Mouse (Mus musculus) mouse trophoblast stem cell (cell line): ENCODE measurements around the gene Brpf3.
"Not testable (repeated sequence)": the region's sequence is repeated elsewhere in the genome, so short reads cannot be mapped to it uniquely, and the experiment has no call there.

Experiments
- in situ Hi-C, 2 experiments: fragments of 300-500 bp; cut with MseI, MboI; formaldehyde crosslinking; loops; 2 replicates in 1 of 2; 3 replicates in 1 of 2; pipeline ENCODE4 v1.15.1; 2025

Gene Brpf3

GRCm38 (mm10) chr17:28799291-28800160, 1.4 kb upstream of the Brpf3 start:
- in situ Hi-C loops: no loop called here

- in situ Hi-C loops: no loop called here
These were observed 614 bp upstream of the Brpf3 start for GRCm38 (mm10) chr17:28800281-28800670.

- in situ Hi-C loops: no loop called here
These were observed 650 bp downstream of the Brpf3 start for GRCm38 (mm10) chr17:28801474-28802005.

DNA sequence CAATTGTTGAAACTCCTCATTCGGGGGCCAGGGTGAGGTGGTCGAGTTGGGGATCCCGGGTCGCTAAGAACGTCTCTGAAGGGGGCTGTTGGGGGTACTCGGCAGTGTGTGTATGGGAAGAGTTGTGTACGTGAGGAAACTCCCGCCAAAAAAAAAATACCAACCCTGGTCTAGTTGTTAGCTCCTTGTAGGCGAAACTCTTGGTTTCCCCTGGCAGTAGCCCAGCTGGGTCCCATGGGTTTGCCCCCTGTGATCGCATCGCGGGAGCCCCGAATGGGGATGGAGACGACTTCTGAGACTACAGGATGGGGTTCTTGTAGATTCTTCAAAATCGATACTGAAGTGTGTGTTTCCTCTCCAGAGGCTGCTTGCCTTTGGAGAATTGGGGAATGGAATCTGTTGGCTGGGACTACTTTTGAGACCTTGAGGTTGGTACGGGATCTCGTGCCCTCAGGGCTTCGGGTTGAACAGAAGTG, 1.2 kb downstream of the Brpf3 start:
- in situ Hi-C loops: no loop called here

GRCm38 (mm10) chr17:28803316-28803715, 2.4 kb downstream of the Brpf3 start:
- in situ Hi-C loops: no loop called here

GRCm38 (mm10) chr17:28804973-28805372, 4.1 kb downstream of the Brpf3 start:
- in situ Hi-C loops: no loop called here

GRCm38 (mm10) chr17:28806770-28807169, 5.9 kb downstream of the Brpf3 start:
- in situ Hi-C loops: no loop called here

DNA sequence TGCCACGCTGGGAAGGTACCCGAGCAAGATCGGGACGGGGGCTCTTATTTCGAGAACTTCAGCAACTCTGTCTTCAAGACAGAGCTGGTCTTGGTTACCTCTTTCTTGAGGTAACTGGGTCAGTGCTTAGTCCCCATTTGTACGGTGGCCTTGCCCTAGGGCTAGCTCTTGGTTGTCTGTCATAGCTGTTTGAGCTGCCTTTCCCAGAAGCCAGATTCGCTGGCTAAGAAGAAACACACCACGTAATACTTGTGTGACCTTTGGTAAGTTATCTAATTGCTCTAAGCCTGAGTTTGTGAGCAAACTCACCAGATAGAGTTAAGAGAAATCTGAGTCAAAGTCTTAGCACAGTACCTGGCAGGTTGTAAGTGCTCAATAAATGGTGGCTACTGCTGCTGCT, 7.8 kb downstream of the Brpf3 start:
- in situ Hi-C loops: no loop called here

GRCm38 (mm10) chr17:28809175-28809831, 8.4 kb downstream of the Brpf3 start:
- in situ Hi-C loops: no loop called here

- in situ Hi-C loops: no loop called here
These were observed 11.5 kb downstream of the Brpf3 start for GRCm38 (mm10) chr17:28812345-28812744.

GRCm38 (mm10) chr17:28814529-28815097, 13.7 kb downstream of the Brpf3 start:
- in situ Hi-C loops: no loop called here

GRCm38 (mm10) chr17:28815384-28816004, 14.6 kb downstream of the Brpf3 start:
- in situ Hi-C loops: no loop called here

GRCm38 (mm10) chr17:28816326-28816725, 15.4 kb downstream of the Brpf3 start:
- in situ Hi-C loops: not testable (repeated sequence)

- in situ Hi-C loops: no loop called here
These were observed 16.3 kb downstream of the Brpf3 start for GRCm38 (mm10) chr17:28816875-28817811.

GRCm38 (mm10) chr17:28820189-28820588, 19.3 kb downstream of the Brpf3 start:
- in situ Hi-C loops: no loop called here

DNA sequence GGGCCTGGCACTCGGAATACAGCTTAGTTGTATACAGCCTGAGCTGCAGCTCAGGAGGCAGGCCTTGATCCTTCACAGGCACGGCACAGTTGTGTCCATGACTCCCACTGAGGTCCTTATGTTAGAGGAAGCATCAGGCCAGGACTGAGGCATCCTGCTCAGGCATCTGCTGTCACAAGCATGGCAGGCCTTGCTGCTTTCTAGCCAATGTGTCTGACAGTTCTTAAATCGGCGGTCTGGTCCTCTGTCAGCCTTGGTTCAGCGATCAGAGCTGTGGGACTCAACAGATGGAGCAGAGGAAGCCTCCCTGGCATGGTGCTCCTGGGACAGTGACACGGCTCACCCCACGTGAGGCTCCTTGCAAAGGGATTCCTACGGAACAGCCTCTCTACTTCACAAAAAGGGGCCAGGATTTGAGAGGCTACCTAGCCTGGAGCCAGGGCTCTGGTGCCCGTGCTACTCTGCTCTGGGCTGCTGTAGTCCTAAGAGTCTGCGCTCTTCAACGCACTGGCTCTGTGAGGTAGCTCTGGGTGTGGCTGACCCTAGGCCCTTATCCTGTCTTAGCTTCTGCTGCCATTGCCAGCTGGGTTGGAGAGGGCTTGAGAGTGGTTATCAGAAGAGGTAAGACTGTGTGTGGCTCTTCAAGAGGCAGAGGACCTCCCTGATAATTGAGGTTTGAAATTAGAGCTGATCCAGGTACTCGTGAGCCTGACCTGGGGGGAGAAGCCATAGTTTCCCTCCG, 22.3 kb downstream of the Brpf3 start:
- in situ Hi-C loops: no loop called here

- in situ Hi-C loops: no loop called here
These were observed 22.9 kb downstream of the Brpf3 start for GRCm38 (mm10) chr17:28823749-28824148.

GRCm38 (mm10) chr17:28824896-28825295, 24.0 kb downstream of the Brpf3 start:
- in situ Hi-C loops: no loop called here

GRCm38 (mm10) chr17:28825359-28826041, 24.6 kb downstream of the Brpf3 start:
- in situ Hi-C loops: no loop called here
